Mouse (Mus musculus) stomach, postnatal 0 days (tissue): ENCODE measurements around the gene Sparc. TPM values are rescaled to one million over a fixed set of nuclear protein-coding genes. Genes with fewer than 3 reads are reported as not detected.

Source experiments
- ATAC-seq: fragments of 200-750 bp; cut with Nextera tagmentation; 2 replicates; pipeline ENCODE4 v1.8.0; 2017; ENCODE audit not compliant: low FRiP score, low TSS enrichment
- DNase-seq: peaks from one replicate; pipeline ENCODE4 v3.0.0-alpha.2; 2016; ENCODE audit warnings: low spot score
- H3K27ac ChIP-seq: fragments of 300-500 bp; sonication (generic); replicated peaks from 2 replicates; pipeline ENCODE4 v1.5.1; 2014; ENCODE audit warnings: mild to moderate bottlenecking, control low read depth
- H3K27me3 ChIP-seq: fragments of 300-500 bp; sonication (generic); 2 replicates; pipeline ENCODE4 v1.6.1; 2014; ENCODE audit warnings: low read length; ENCODE audit not compliant: control insufficient read depth, insufficient read depth
- H3K36me3 ChIP-seq: fragments of 300-500 bp; sonication (generic); 2 replicates; pipeline ENCODE4 v1.6.1; 2014; ENCODE audit warnings: low read length, mixed read lengths; ENCODE audit not compliant: control insufficient read depth, insufficient read depth
- H3K4me1 ChIP-seq: fragments of 300-500 bp; sonication (generic); replicated peaks from 2 replicates; pipeline ENCODE4 v1.6.1; 2014; ENCODE audit warnings: antibody characterized with exemption; ENCODE audit not compliant: control insufficient read depth, insufficient read depth
- H3K4me2 ChIP-seq: fragments of 300-500 bp; sonication (generic); replicated peaks from 2 replicates; pipeline ENCODE4 v1.6.1; 2014; ENCODE audit warnings: low read depth, mild to moderate bottlenecking, control low read depth, moderate library complexity
- H3K4me3 ChIP-seq: fragments of 300-500 bp; sonication (generic); 2 replicates; pipeline ENCODE4 v1.5.1; 2014; ENCODE audit warnings: low read depth, low read length, control low read depth
- H3K9ac ChIP-seq: fragments of 300-500 bp; sonication (generic); 2 replicates; pipeline ENCODE4 v1.6.1; 2014; ENCODE audit warnings: mild to moderate bottlenecking, low read length, control low read depth, mixed read lengths
- H3K9me3 ChIP-seq: fragments of 300-500 bp; sonication (generic); 2 replicates; pipeline ENCODE4 v1.6.1; 2016; ENCODE audit warnings: low read length; ENCODE audit not compliant: control insufficient read depth
- CTCF ChIP-seq: IDR thresholded peaks from 2 replicates; pipeline ENCODE4 v1.5.1; 2016; ENCODE audit warnings: antibody characterized with exemption, low read depth, mild to moderate bottlenecking, moderate library complexity
- EP300 ChIP-seq: optimal IDR thresholded peaks from 2 replicates; pipeline ENCODE3; 2016; ENCODE audit warnings: antibody characterized with exemption
- WGBS: fragments of 180-500 bp; shearing (Covaris S2); extraction: QIAGEN DNeasy Blood & Tissue Kit; methylation state at CpG from one replicate; pipeline ENCODE4 v1.1.7; 2014; 5-methylcytosine and 5-hydroxymethylcytosine counted together
- polyA plus RNA-seq: library from polyadenylated mRNA; unstranded; fragments of >200 nt; fragmentation: Nextera tagmentation; extraction: Ambion mirVana; gene quantifications from 2 replicates; pipeline ENCODE4 v1.2.1, GENCODE M21; 2015

The Sparc gene
- polyA plus RNA-seq, 1 experiment from 2014 or later: 1,849 TPM

DNA sequence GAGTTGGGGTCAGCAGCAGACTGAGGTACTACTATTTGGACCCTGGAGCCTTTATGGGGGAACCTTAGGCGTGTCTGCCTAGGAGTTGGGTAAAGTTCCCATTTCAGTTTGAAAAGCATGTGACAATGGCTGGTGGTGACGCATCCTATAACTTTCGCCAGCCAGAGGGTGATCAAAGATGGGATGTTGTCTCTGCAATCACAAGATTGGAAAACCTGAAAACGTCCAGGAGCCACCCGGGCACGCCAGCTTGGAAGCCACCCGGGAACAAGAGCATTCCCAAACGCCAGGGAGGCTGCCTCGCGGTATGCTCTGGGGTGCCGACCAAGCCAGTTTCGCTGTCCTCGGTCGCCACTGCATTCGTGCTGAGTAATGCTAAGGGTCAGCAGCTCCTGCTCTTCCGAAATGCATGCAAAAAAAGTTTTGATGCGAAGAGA, 45.6 kb upstream of the Sparc start:
- Histone ChIP-seq H3K9ac (peak overlapping the region; percentile 45), H3K27ac (peak overlapping the region; percentile 89), H3K4me2 (peak overlapping the region; percentile 49), H3K27me3 (no peaks in the 10 kb centered on the region), H3K4me1 (no peaks in the 10 kb centered on the region; the same call in 1 of the 2 replicates), H3K9me3 (no peaks in the 10 kb centered on the region), H3K36me3 (no peaks in the 10 kb centered on the region), H3K4me3 (peak overlapping the region; percentile 47)
- no peak for ATAC-seq
- DNase-seq: no peak
- WGBS: 3% methylated on average over 17 of the region's 17 CpGs
- no peak for TF ChIP-seq CTCF
- no peak for TF ChIP-seq EP300

- Histone ChIP-seq H3K4me2 (peak overlapping the region; percentile 49), H3K9ac (no peak overlapping the region; the same call in 1 of the 2 replicates), H3K9me3 (no peaks in the 10 kb centered on the region), H3K4me1 (no peaks in the 10 kb centered on the region; the same call in 1 of the 2 replicates), H3K4me3 (no peak overlapping the region), H3K27ac (peak overlapping the region; percentile 89), H3K27me3 (no peaks in the 10 kb centered on the region), H3K36me3 (no peaks in the 10 kb centered on the region)
- ATAC-seq (no peak), DNase-seq (peak; percentile 49)
- TF ChIP-seq EP300: no peak
- no peak for TF ChIP-seq CTCF
- WGBS: 60% methylated on average over 10 of the region's 10 CpGs
Observed at GRCm38 (mm10) chr11:55468012-55468411, 45.0 kb upstream of the Sparc start.

DNA sequence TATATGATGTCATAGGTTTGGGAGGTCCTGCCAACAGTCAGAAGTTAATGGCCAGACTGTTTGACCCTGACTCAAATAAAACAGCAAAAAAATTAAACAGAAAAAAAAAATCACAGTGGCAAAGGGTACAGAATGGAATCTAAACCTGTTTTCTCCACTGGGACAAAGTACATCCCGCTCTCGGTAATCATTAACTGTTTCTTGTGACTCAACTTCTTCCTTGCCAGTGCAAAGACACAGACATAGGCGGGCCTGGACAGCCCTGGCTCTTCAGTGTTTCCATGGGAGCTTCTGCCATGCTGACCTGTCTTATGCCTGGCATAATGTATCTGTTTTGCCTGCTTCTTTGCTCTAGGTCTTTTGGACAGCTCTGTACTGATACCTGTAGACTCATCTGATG, 42.2 kb upstream of the Sparc start:
- TF ChIP-seq CTCF: no peak
- TF ChIP-seq EP300: no peak

DNA sequence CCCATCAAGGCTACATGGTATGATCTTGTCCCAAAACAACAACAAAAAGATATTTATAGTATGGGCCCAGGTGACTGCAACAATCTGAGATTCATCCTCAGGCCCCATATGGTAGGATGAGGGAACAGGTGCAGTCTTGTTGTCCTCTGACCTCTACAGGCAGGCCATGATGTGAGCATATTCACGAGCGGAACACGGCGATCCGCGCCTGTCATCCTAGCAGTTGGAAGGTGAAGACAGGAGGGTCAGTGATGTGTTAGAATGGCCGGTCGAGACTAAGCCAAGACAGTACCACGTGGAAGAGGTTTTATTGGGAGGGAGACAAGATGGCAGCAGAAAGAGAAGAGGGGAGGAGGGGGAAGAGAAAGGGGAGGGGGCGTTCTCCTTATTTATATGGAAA, 41.7 kb upstream of the Sparc start:
- 80% methylated on average over 10 of the region's 10 CpGs for WGBS

More for the DNA sequence above, 42.2 kb upstream of the Sparc start:
- Histone ChIP-seq H3K27ac (no peak overlapping the region), H3K36me3 (no peaks in the 10 kb centered on the region), H3K9ac (no peak overlapping the region), H3K9me3 (no peaks in the 10 kb centered on the region), H3K4me2 (no peak overlapping the region), H3K4me1 (peaks cover under 1% of the 10 kb centered on the region; the same call in 1 of the 2 replicates), H3K4me3 (no peak overlapping the region), H3K27me3 (no peaks in the 10 kb centered on the region)
- ATAC-seq: no peak
- WGBS: 61% methylated on average over 3 of the region's 3 CpGs
- DNase-seq: peak; percentile 47

GRCm38 (mm10) chr11:55462149-55462548, 39.2 kb upstream of the Sparc start:
- DNase-seq (no peak), ATAC-seq (no peak)
- Histone ChIP-seq H3K27ac (no peak overlapping the region), H3K4me3 (no peak overlapping the region), H3K9me3 (no peaks in the 10 kb centered on the region), H3K36me3 (no peaks in the 10 kb centered on the region), H3K27me3 (no peaks in the 10 kb centered on the region), H3K4me2 (no peak overlapping the region), H3K4me1 (peaks cover 2% of the 10 kb centered on the region; the same call in 1 of the 2 replicates), H3K9ac (no peak overlapping the region)
- TF ChIP-seq EP300 (no peak), CTCF (no peak)
- 95% methylated on average over 9 of the region's 9 CpGs for WGBS

More for the DNA sequence above, 41.7 kb upstream of the Sparc start:
- H3K9me3 ChIP-seq: no peaks in the 10 kb centered on the region
- H3K27me3 ChIP-seq: no peaks in the 10 kb centered on the region
- no peak for ATAC-seq
- H3K27ac ChIP-seq: no peak overlapping the region; the same call in 1 of the 2 replicates
- H3K9ac ChIP-seq: no peak overlapping the region
- no peaks in the 10 kb centered on the region for H3K36me3 ChIP-seq
- H3K4me2 ChIP-seq: no peak overlapping the region
- no peak for DNase-seq
- H3K4me1 ChIP-seq: peaks cover 2% of the 10 kb centered on the region; the same call in 1 of the 2 replicates
- TF ChIP-seq CTCF: no peak
- TF ChIP-seq EP300: no peak
- H3K4me3 ChIP-seq: no peak overlapping the region

DNA sequence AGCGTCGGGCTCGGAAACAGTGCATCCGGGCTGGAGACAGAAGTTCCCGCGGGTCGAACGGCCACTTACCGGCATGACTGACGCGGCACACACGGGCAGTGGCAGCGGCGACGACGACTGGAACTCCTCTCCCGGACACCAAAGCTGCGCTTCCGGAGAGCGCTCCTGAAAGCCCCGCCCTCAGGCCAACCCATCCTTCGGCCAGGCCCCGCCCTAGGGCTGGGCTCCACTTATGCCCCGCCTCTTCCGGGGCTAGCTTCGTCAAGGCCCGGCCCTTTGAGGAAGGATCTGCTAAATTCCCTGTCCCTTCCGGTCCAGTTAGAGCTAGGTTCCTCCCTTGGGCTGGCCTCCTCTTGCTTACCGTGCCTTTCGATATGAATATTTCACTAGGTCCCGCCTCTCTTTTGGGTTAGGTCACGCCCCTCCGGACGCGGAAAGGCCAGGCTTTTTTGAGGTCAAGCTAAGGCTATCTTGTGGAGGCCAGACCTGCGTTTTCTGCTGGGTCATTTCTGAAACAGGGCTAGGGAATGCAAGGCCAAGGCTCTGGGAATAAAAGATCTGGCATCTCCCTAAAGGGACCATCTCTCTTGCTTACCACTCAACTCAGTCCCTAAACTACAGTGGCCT, 38.1 kb upstream of the Sparc start, which contains the start of gene Atox1:
TSS of gene Atox1 (minus strand) at position 221 of the 627 bp plus-strand sequence.
- under 1% methylated on average over 36 of the region's 36 CpGs for WGBS
- TF ChIP-seq EP300: no peak
- no peak for TF ChIP-seq CTCF
- H3K4me1 ChIP-seq: peaks cover 2% of the 10 kb centered on the region; the same call in 1 of the 2 replicates
- no peaks in the 10 kb centered on the region for H3K36me3 ChIP-seq
- H3K27me3 ChIP-seq: no peaks in the 10 kb centered on the region
- ATAC-seq: peak; percentile 98
- peak within 1 kb of the TSS; percentile 81 for H3K9ac ChIP-seq
- H3K4me3 ChIP-seq: peak within 1 kb of the TSS; percentile 81
- H3K9me3 ChIP-seq: no peaks in the 10 kb centered on the region
- H3K4me2 ChIP-seq: peak within 1 kb of the TSS; percentile 93
- DNase-seq: peak; percentile 98
- H3K27ac ChIP-seq: peak within 1 kb of the TSS; percentile 89
